Mouse (Mus musculus) G1E (cell line): ENCODE measurements around the gene Olfr1043. TPM values are rescaled to one million over a fixed set of nuclear protein-coding genes. Genes with fewer than 3 reads are reported as not detected.

ENCODE experiments used
- ATAC-seq: 2 replicates; pipeline ENCODE4 v1.8.0; 2016; ENCODE audit warnings: mild to moderate bottlenecking; ENCODE audit not compliant: insufficient number of reproducible peaks, poor library complexity, low FRiP score, severe bottlenecking; ENCODE audit errors: extremely low read depth
- DNase-seq: peaks from one replicate; pipeline ENCODE4 v3.0.0; 2012; ENCODE audit warnings: low spot score
- H3K27me3 ChIP-seq: 2 replicates; pipeline ENCODE4 v1.6.1; 2012; ENCODE audit warnings: mild to moderate bottlenecking, low read length, inconsistent platforms; ENCODE audit not compliant: insufficient read depth
- H3K36me3 ChIP-seq: replicated peaks from 2 replicates; pipeline ENCODE3; 2012; ENCODE audit warnings: mild to moderate bottlenecking, inconsistent platforms
- H3K4me1 ChIP-seq: 2 replicates; pipeline ENCODE4 v1.6.1; 2012; ENCODE audit warnings: low read depth, low read length, inconsistent platforms, mixed read lengths; ENCODE audit not compliant: insufficient read depth
- H3K4me3 ChIP-seq: 2 replicates; pipeline ENCODE4 v1.5.1; 2012; ENCODE audit warnings: low read depth, mild to moderate bottlenecking, inconsistent platforms, low read length, moderate library complexity, mixed read lengths
- H3K9me3 ChIP-seq: replicated peaks from 2 replicates; pipeline ENCODE4 v1.6.1; 2012; ENCODE audit warnings: inconsistent platforms
- CTCF ChIP-seq: IDR thresholded peaks from 2 replicates; pipeline ENCODE4 v1.5.1; 2012; ENCODE audit warnings: low read depth, low read length, inconsistent platforms, mixed read lengths
- GATA1 ChIP-seq: IDR thresholded peaks from 2 replicates; pipeline ENCODE4 v1.6.1; 2012; ENCODE audit warnings: borderline replicate concordance, low read length, inconsistent platforms, mixed read lengths
- GATA2 ChIP-seq: IDR thresholded peaks from 2 replicates; pipeline ENCODE4 v1.6.1; 2012; ENCODE audit warnings: low read depth, low read length, inconsistent platforms, borderline replicate concordance
- POLR2AphosphoS5 ChIP-seq: IDR thresholded peaks from 2 replicates; pipeline ENCODE4 v1.6.1; 2012; ENCODE audit warnings: low read depth, low read length, inconsistent platforms; ENCODE audit not compliant: insufficient replicate concordance
- TAL1 ChIP-seq: conservative IDR thresholded peaks from 2 replicates; pipeline ENCODE4 v1.6.1; 2012; ENCODE audit warnings: low read depth, low read length, inconsistent platforms, mixed read lengths
- polyA plus RNA-seq: library from polyadenylated mRNA; stranded (reverse); fragments of >175 nt; gene quantifications from 2 replicates; pipeline ENCODE4 v1.2.3, GENCODE M21; 2012
- total RNA-seq, 2 experiments: library from RNA; stranded (forward) in 1 of 2; stranded (reverse) in 1 of 2; fragments of 200-1000 nt in 1 of 2; fragments of >200 nt in 1 of 2; fragmentation: Nextera tagmentation in 1 of 2; gene quantifications; 2 replicates each; pipeline ENCODE4 v1.2.3; 2014 to 2017

The Olfr1043 gene
- total and polyA plus RNA-seq, 3 experiments = not detected

GRCm38 (mm10) chr2:86161738-86162137, 5.6 kb downstream of the Olfr1043 start, which contains the start of gene Olfr1042:
Gene Olfr1042 (minus strand): TSS chr2:86161838.
- no peak for ATAC-seq
- no peaks in the 10 kb centered on the region for H3K27me3 ChIP-seq
- H3K9me3 ChIP-seq = no peaks in the 10 kb centered on the region
- H3K36me3 ChIP-seq = no peaks in the 10 kb centered on the region
- TF ChIP-seq POLR2AphosphoS5 (no peak), GATA2 (no peak), TAL1 (no peak), CTCF (no peak), GATA1 (no peak)
- no peaks in the 10 kb centered on the region for H3K4me1 ChIP-seq
- no peak for DNase-seq
- H3K4me3 ChIP-seq = no peak within 1 kb of the TSS

- Histone ChIP-seq H3K36me3 (no peaks in the 10 kb centered on the region), H3K4me3 (no peak within 1 kb of the TSS), H3K9me3 (0 out of 2 replicates have a peak, but pooled peaks cover 2% of the 10 kb centered on the region), H3K27me3 (no peaks in the 10 kb centered on the region), H3K4me1 (no peaks in the 10 kb centered on the region)
- DNase-seq = no peak
- ATAC-seq = no peak
- TF ChIP-seq CTCF (no peak), POLR2AphosphoS5 (no peak), GATA1 (no peak), GATA2 (no peak), TAL1 (no peak)
These were observed 20.7 kb downstream of the Olfr1043 start, which contains the start of gene Olfr1040 for GRCm38 (mm10) chr2:86146632-86147031. Gene Olfr1040 (minus strand): TSS chr2:86146732.

- Histone ChIP-seq H3K9me3 (peaks cover 3% of the 10 kb centered on the region; the same call in 1 of the 2 replicates), H3K36me3 (no peaks in the 10 kb centered on the region), H3K4me1 (no peaks in the 10 kb centered on the region), H3K4me3 (no peak within 1 kb of the TSS), H3K27me3 (no peaks in the 10 kb centered on the region)
- no peak for ATAC-seq
- no peak for DNase-seq
- TF ChIP-seq GATA2 (no peak), POLR2AphosphoS5 (no peak), CTCF (no peak), TAL1 (no peak), GATA1 (no peak)
These were observed 31.5 kb downstream of the Olfr1043 start, which contains the start of gene Olfr1039 for GRCm38 (mm10) chr2:86135828-86136227. Gene Olfr1039 (minus strand): TSS chr2:86135928.

Other genes starting within 250 kb of the Olfr1043 start
Only the 20 nearest of the 29 such genes appear.
- gene Olfr1031, start 177.2 kb downstream of the Olfr1043 start, total RNA-seq (2014; fragmentation: Nextera tagmentation) = not detected in 2 replicates
- not detected in 2 replicates for gene Olfr1031, start 177.2 kb downstream of the Olfr1043 start, total RNA-seq (2017)
- gene Olfr1031, start 177.2 kb downstream of the Olfr1043 start, polyA plus RNA-seq = not detected in 2 replicates
- not detected in 2 replicates for gene Olfr1032, start 162.0 kb downstream of the Olfr1043 start, total RNA-seq (2014; fragmentation: Nextera tagmentation)
- gene Olfr1032, start 162.0 kb downstream of the Olfr1043 start, total RNA-seq (2017) = not detected in 2 replicates
- not detected in 2 replicates for gene Olfr1032, start 162.0 kb downstream of the Olfr1043 start, polyA plus RNA-seq
- not detected in 2 replicates for gene Olfr1033, start 146.9 kb downstream of the Olfr1043 start, total RNA-seq (2014; fragmentation: Nextera tagmentation)
- gene Olfr1033, start 146.9 kb downstream of the Olfr1043 start, total RNA-seq (2017) = not detected in 2 replicates
- not detected in 2 replicates for gene Olfr1033, start 146.9 kb downstream of the Olfr1043 start, polyA plus RNA-seq
- gene Olfr1034, start 121.7 kb downstream of the Olfr1043 start, total RNA-seq (2014; fragmentation: Nextera tagmentation) = not detected in 2 replicates
- 0.12 TPM in 1 of 2 replicates, not detected in the other for gene Olfr1034, start 121.7 kb downstream of the Olfr1043 start, total RNA-seq (2017)
- gene Olfr1034, start 121.7 kb downstream of the Olfr1043 start, polyA plus RNA-seq = not detected in 2 replicates
- not detected in 2 replicates for gene Olfr1036, start 93.5 kb downstream of the Olfr1043 start, total RNA-seq (2014; fragmentation: Nextera tagmentation)
- 0.11 and 0.17 TPM in 2 replicates for gene Olfr1036, start 93.5 kb downstream of the Olfr1043 start, total RNA-seq (2017)
- gene Olfr1036, start 93.5 kb downstream of the Olfr1043 start, polyA plus RNA-seq = not detected in 2 replicates
- not detected in 2 replicates for gene Olfr1037, start 80.1 kb downstream of the Olfr1043 start, total RNA-seq (2014; fragmentation: Nextera tagmentation)
- gene Olfr1037, start 80.1 kb downstream of the Olfr1043 start, total RNA-seq (2017) = 0.11 and 0.29 TPM in 2 replicates
- not detected in 2 replicates for gene Olfr1037, start 80.1 kb downstream of the Olfr1043 start, polyA plus RNA-seq
- not detected in 2 replicates for gene Olfr1039, start 31.6 kb downstream of the Olfr1043 start, total RNA-seq (2014; fragmentation: Nextera tagmentation)
- 0.22 TPM in 1 of 2 replicates, not detected in the other for gene Olfr1039, start 31.6 kb downstream of the Olfr1043 start, total RNA-seq (2017)
- not detected in 2 replicates for gene Olfr1039, start 31.6 kb downstream of the Olfr1043 start, polyA plus RNA-seq
- gene Olfr1040, start 20.8 kb downstream of the Olfr1043 start, total RNA-seq (2014; fragmentation: Nextera tagmentation) = not detected in 2 replicates
- 0.46 TPM in 1 of 2 replicates, not detected in the other for gene Olfr1040, start 20.8 kb downstream of the Olfr1043 start, total RNA-seq (2017)
- gene Olfr1040, start 20.8 kb downstream of the Olfr1043 start, polyA plus RNA-seq = not detected in 2 replicates
- not detected in 2 replicates for gene Olfr1042, start 5.7 kb downstream of the Olfr1043 start, total RNA-seq (2014; fragmentation: Nextera tagmentation)
- gene Olfr1042, start 5.7 kb downstream of the Olfr1043 start, total RNA-seq (2017) = 0.11 TPM in 1 of 2 replicates, not detected in the other
- not detected in 2 replicates for gene Olfr1042, start 5.7 kb downstream of the Olfr1043 start, polyA plus RNA-seq
- gene Olfr1044, start 10.3 kb upstream of the Olfr1043 start, total RNA-seq (2014; fragmentation: Nextera tagmentation) = not detected in 2 replicates
- gene Olfr1044, start 10.3 kb upstream of the Olfr1043 start, total RNA-seq (2017) = 0.17 and 0.38 TPM in 2 replicates
- gene Olfr1044, start 10.3 kb upstream of the Olfr1043 start, polyA plus RNA-seq = not detected in 2 replicates
- not detected in 2 replicates for gene Olfr52, start 18.2 kb upstream of the Olfr1043 start, total RNA-seq (2014; fragmentation: Nextera tagmentation)
- 0.11 and 0.17 TPM in 2 replicates for gene Olfr52, start 18.2 kb upstream of the Olfr1043 start, total RNA-seq (2017)
- gene Olfr52, start 18.2 kb upstream of the Olfr1043 start, polyA plus RNA-seq = not detected in 2 replicates
- gene Olfr1045, start 35.5 kb upstream of the Olfr1043 start, total RNA-seq (2014; fragmentation: Nextera tagmentation) = not detected in 2 replicates
- 0.16 and 0.17 TPM in 2 replicates for gene Olfr1045, start 35.5 kb upstream of the Olfr1043 start, total RNA-seq (2017)
- gene Olfr1045, start 35.5 kb upstream of the Olfr1043 start, polyA plus RNA-seq = not detected in 2 replicates
- gene Olfr1046, start 51.8 kb upstream of the Olfr1043 start, total RNA-seq (2014; fragmentation: Nextera tagmentation) = not detected in 2 replicates
- 0.16 TPM in 1 of 2 replicates, not detected in the other for gene Olfr1046, start 51.8 kb upstream of the Olfr1043 start, total RNA-seq (2017)
- not detected in 2 replicates for gene Olfr1046, start 51.8 kb upstream of the Olfr1043 start, polyA plus RNA-seq
- gene Olfr1047, start 63.9 kb upstream of the Olfr1043 start, total RNA-seq (2014; fragmentation: Nextera tagmentation) = not detected in 2 replicates
- gene Olfr1047, start 63.9 kb upstream of the Olfr1043 start, total RNA-seq (2017) = not detected in 2 replicates
- not detected in 2 replicates for gene Olfr1047, start 63.9 kb upstream of the Olfr1043 start, polyA plus RNA-seq
- not detected in 2 replicates for gene Olfr1048, start 72.8 kb upstream of the Olfr1043 start, total RNA-seq (2014; fragmentation: Nextera tagmentation)
- gene Olfr1048, start 72.8 kb upstream of the Olfr1043 start, total RNA-seq (2017) = 0.06 and 0.27 TPM in 2 replicates
- gene Olfr1048, start 72.8 kb upstream of the Olfr1043 start, polyA plus RNA-seq = not detected in 2 replicates
- gene Olfr1049, start 90.8 kb upstream of the Olfr1043 start, total RNA-seq (2014; fragmentation: Nextera tagmentation) = not detected in 2 replicates
- gene Olfr1049, start 90.8 kb upstream of the Olfr1043 start, total RNA-seq (2017) = not detected in 2 replicates
- gene Olfr1049, start 90.8 kb upstream of the Olfr1043 start, polyA plus RNA-seq = not detected in 2 replicates
- gene Olfr1051, start 111.6 kb upstream of the Olfr1043 start, total RNA-seq (2014; fragmentation: Nextera tagmentation) = not detected in 2 replicates
- not detected in 2 replicates for gene Olfr1051, start 111.6 kb upstream of the Olfr1043 start, total RNA-seq (2017)
- not detected in 2 replicates for gene Olfr1051, start 111.6 kb upstream of the Olfr1043 start, polyA plus RNA-seq
- not detected in 2 replicates for gene Olfr1052, start 124.9 kb upstream of the Olfr1043 start, total RNA-seq (2014; fragmentation: Nextera tagmentation)
- 0.11 and 0.12 TPM in 2 replicates for gene Olfr1052, start 124.9 kb upstream of the Olfr1043 start, total RNA-seq (2017)
- not detected in 2 replicates for gene Olfr1052, start 124.9 kb upstream of the Olfr1043 start, polyA plus RNA-seq
- not detected in 2 replicates for gene Olfr1053, start 147.8 kb upstream of the Olfr1043 start, total RNA-seq (2014; fragmentation: Nextera tagmentation)
- not detected in 2 replicates for gene Olfr1053, start 147.8 kb upstream of the Olfr1043 start, total RNA-seq (2017)
- not detected in 2 replicates for gene Olfr1053, start 147.8 kb upstream of the Olfr1043 start, polyA plus RNA-seq
- not detected in 2 replicates for gene Olfr1054, start 167.9 kb upstream of the Olfr1043 start, total RNA-seq (2014; fragmentation: Nextera tagmentation)
- not detected in 2 replicates for gene Olfr1054, start 167.9 kb upstream of the Olfr1043 start, total RNA-seq (2017)
- not detected in 2 replicates for gene Olfr1054, start 167.9 kb upstream of the Olfr1043 start, polyA plus RNA-seq